Mouse (Mus musculus): ENCODE results near the gene Traf6.

DNA sequence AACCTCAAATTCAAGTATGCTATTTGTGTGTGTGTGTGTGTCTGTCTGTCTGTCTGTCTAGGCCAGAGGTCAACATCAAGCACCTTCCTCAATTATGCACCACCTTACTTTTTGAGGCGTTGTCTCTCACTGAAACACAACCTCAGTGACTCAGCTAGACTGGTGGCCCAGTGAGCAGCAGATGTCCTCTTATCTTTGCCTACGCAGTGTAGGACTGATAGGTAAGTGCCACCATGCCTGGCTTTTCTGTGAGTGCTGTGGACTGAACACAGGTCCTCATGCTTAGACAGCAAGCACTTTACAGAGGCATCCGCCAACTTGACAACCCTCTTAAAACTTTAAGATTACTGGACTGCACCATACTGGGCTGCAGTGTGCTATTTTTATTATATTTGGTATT lies 9.5 kb upstream of the Traf6 start:
- TF ChIP-seq POLR2A (IDR thresholded peaks at IDR 0.05; ENCODE audit: borderline replicate concordance, extremely low read depth, low read depth, low read length) (no peak), CTCF (IDR thresholded peaks at IDR 0.05; ENCODE audit: insufficient read depth, low read length) (no peak)
